Mouse (Mus musculus) neural tube, embryonic 15.5 days (tissue): ENCODE measurements around the gene Fbxo41. TPM values are rescaled to one million over a fixed set of nuclear protein-coding genes. Genes with fewer than 3 reads are reported as not detected.

Experiments
- ATAC-seq: fragments of 200-750 bp; cut with Nextera tagmentation; 2 replicates; pipeline ENCODE4 v1.8.0; 2017; ENCODE audit warnings: mild to moderate bottlenecking, moderate TSS enrichment, moderate library complexity; ENCODE audit not compliant: low FRiP score
- H3K27ac ChIP-seq: fragments of 300-500 bp; sonication (generic); replicated peaks from 2 replicates; pipeline ENCODE4 v1.5.1; 2015; ENCODE audit warnings: mild to moderate bottlenecking, inconsistent platforms
- H3K27me3 ChIP-seq: fragments of 300-500 bp; sonication (generic); replicated peaks from 2 replicates; pipeline ENCODE4 v1.6.1; 2015; ENCODE audit warnings: inconsistent platforms
- H3K36me3 ChIP-seq: fragments of 300-500 bp; sonication (generic); 2 replicates; pipeline ENCODE4 v1.6.1; 2015; ENCODE audit warnings: inconsistent platforms
- H3K4me1 ChIP-seq: fragments of 300-500 bp; sonication (generic); 2 replicates; pipeline ENCODE4 v1.6.1; 2015; ENCODE audit warnings: inconsistent platforms
- H3K4me2 ChIP-seq: fragments of 300-500 bp; sonication (generic); 2 replicates; pipeline ENCODE4 v1.6.1; 2015; ENCODE audit warnings: inconsistent platforms, mild to moderate bottlenecking, moderate library complexity
- H3K4me3 ChIP-seq: fragments of 300-500 bp; sonication (generic); replicated peaks from 2 replicates; pipeline ENCODE4 v1.5.1; 2015; ENCODE audit warnings: mild to moderate bottlenecking, inconsistent platforms
- H3K9ac ChIP-seq: fragments of 300-500 bp; sonication (generic); replicated peaks from 2 replicates; pipeline ENCODE4 v1.6.1; 2015; ENCODE audit warnings: mild to moderate bottlenecking, inconsistent platforms
- H3K9me3 ChIP-seq: fragments of 300-500 bp; sonication (generic); replicated peaks from 2 replicates; pipeline ENCODE4 v1.6.1; 2016; ENCODE audit warnings: inconsistent platforms
- WGBS: fragments of 180-500 bp; shearing (Covaris S2); methylation state at CpG from one replicate; pipeline ENCODE4 v1.1.7; 2015; ENCODE audit warnings: mixed read lengths; 5-methylcytosine and 5-hydroxymethylcytosine counted together
- polyA plus RNA-seq: library from polyadenylated mRNA; unstranded; fragments of >200 nt; fragmentation: Nextera tagmentation; extraction: Ambion mirVana; gene quantifications from 2 replicates; pipeline ENCODE4 v1.2.1, GENCODE M21; 2015

Fbxo41 gene
- polyA plus RNA-seq, 1 experiment from 2014 or later = 9.5 TPM

- H3K4me1 ChIP-seq = peaks cover 31% of the 10 kb centered on the region
- WGBS = under 1% methylated on average over 87 of the region's 88 CpGs
- ATAC-seq = peak; percentile 9; the same call in 1 of the 2 replicates
- H3K27ac ChIP-seq = no peak overlapping the region
- no peak overlapping the region for H3K9ac ChIP-seq
- H3K4me3 ChIP-seq = peak overlapping the region; percentile 49
- H3K9me3 ChIP-seq = no peaks in the 10 kb centered on the region
- H3K36me3 ChIP-seq = no peaks in the 10 kb centered on the region
- peaks cover 90% of the 10 kb centered on the region for H3K27me3 ChIP-seq
- H3K4me2 ChIP-seq = peak overlapping the region; percentile 84
These were observed 8.7 kb upstream of the Fbxo41 start for GRCm38 (mm10) chr6:85511286-85512055.

- Histone ChIP-seq H3K27ac (no peak overlapping the region), H3K36me3 (no peaks in the 10 kb centered on the region), H3K4me3 (no peak overlapping the region), H3K9me3 (no peaks in the 10 kb centered on the region), H3K4me1 (peaks cover 31% of the 10 kb centered on the region), H3K4me2 (no peak overlapping the region), H3K27me3 (peaks cover 80% of the 10 kb centered on the region), H3K9ac (no peak overlapping the region)
- no peak for ATAC-seq
- 3% methylated on average over 6 of the region's 6 CpGs for WGBS
These were observed 7.7 kb upstream of the Fbxo41 start for GRCm38 (mm10) chr6:85510476-85510875.

- H3K4me3 ChIP-seq = no peak overlapping the region
- 52% methylated on average over 5 of the region's 5 CpGs for WGBS
- H3K27me3 ChIP-seq = peaks cover 63% of the 10 kb centered on the region
- H3K9me3 ChIP-seq = no peaks in the 10 kb centered on the region
- H3K27ac ChIP-seq = no peak overlapping the region
- ATAC-seq = no peak
- peaks cover 26% of the 10 kb centered on the region for H3K4me1 ChIP-seq
- H3K9ac ChIP-seq = no peak overlapping the region
- H3K4me2 ChIP-seq = no peak overlapping the region
- no peaks in the 10 kb centered on the region for H3K36me3 ChIP-seq
These were observed 5.8 kb upstream of the Fbxo41 start for GRCm38 (mm10) chr6:85508602-85509001.

DNA sequence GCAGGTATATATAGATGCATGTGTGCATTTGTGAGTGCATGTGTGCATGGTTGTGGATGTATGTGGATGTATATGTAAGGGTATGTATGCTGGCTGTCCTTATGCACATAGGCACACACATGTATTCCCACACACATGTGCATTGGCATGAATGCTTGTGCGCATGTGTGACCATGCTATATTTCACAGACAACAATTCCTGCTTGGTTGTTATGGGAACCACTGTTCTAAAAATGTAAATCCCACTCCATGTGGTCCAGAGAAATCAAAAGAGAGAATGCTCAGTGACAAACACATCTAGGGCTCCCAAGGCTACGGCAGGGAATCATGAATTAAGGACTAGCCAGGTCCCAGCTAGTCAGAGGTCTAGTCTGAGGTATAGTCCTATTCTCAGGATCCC, 2.1 kb upstream of the Fbxo41 start:
- Histone ChIP-seq H3K4me3 (no peak overlapping the region), H3K9ac (no peak overlapping the region), H3K4me2 (no peak overlapping the region), H3K9me3 (no peaks in the 10 kb centered on the region), H3K4me1 (peaks cover 24% of the 10 kb centered on the region), H3K36me3 (no peaks in the 10 kb centered on the region), H3K27me3 (peaks cover 26% of the 10 kb centered on the region), H3K27ac (no peak overlapping the region)
- 42% methylated on average over 2 of the region's 2 CpGs for WGBS
- no peak for ATAC-seq

DNA sequence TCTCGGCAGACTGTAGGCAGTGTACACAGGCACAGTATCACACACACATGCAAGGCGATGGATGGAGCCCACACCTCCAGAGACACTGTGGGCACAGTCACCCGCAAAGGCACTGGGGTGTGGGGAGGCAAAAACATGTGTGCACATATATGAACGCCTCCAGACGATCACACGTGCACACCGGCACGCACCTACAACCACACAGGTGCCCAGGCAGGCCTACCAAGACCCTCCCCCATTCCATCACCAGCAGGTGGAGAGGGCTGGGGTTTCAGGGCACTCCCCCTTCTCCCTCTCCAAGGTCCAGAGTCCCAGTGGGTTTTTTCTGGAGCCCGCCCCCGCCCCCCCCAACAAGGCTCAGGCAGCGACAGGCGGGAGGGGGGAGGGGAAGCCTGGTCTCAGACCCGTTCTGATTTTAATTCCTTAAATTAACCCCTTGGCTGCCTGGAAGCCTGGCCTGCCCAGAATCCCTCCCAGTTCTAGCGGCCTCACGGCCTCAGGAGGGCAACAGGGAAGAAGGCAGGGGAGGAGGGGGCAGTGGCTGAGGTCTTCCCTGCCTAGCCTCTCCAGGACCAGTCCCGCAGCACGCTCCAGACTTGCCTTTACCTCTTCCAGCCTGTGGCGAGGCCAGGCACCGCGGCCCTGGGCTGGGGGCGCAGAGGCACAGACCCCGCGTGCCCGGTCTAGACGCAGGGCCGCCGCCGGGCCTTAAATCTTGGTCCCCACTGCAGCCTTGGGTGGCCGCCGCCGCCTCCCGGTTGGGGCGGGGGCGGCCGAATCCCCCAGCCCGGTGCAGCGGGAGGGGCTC, 487 bp downstream of the Fbxo41 start:
- peak overlapping the region; percentile 87 for H3K27ac ChIP-seq
- WGBS = under 1% methylated on average over 37 of the region's 37 CpGs
- peak overlapping the region; percentile 86 for H3K9ac ChIP-seq
- peak overlapping the region; percentile 82 for H3K4me3 ChIP-seq
- H3K4me2 ChIP-seq = peak overlapping the region; percentile 71
- no peaks in the 10 kb centered on the region for H3K9me3 ChIP-seq
- peak; percentile 80 for ATAC-seq
- H3K27me3 ChIP-seq = 0 out of 2 replicates have a peak, but pooled peaks cover 4% of the 10 kb centered on the region
- H3K36me3 ChIP-seq = no peaks in the 10 kb centered on the region
- peaks cover 24% of the 10 kb centered on the region for H3K4me1 ChIP-seq

DNA sequence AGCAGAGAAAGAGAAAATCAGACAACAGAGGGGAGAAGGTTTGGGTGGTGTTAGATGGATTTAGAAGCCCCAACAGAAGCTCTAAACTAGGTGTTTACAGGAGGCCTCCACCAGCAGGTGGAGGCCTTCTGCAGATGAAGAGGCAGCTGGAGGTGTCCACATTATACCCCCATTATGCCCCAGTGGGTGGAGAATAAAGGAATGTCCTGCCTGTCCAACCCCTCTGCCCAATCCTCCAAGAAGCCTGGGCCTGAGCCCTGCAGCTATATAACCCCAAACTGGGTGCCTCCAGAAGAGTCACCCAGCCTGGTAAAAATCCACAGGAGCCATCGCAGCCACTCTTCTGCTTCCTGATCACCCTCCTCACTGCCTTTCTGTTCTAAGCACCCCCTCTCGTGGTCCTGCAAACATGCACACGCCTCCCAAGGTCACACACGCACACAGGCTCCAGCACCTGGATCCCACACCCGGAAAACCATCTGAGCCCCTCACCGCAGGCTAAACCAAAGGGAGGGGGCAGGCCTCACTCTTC, 1.2 kb downstream of the Fbxo41 start:
- Histone ChIP-seq H3K27ac (peak overlapping the region; percentile 87), H3K9me3 (no peaks in the 10 kb centered on the region), H3K4me3 (peak overlapping the region; percentile 82), H3K27me3 (0 out of 2 replicates have a peak, but pooled peaks cover 2% of the 10 kb centered on the region), H3K36me3 (no peaks in the 10 kb centered on the region), H3K4me1 (peaks cover 24% of the 10 kb centered on the region), H3K4me2 (peak overlapping the region; percentile 71), H3K9ac (peak overlapping the region; percentile 86)
- WGBS = 10% methylated on average over 6 of the region's 6 CpGs
- ATAC-seq = 0 out of 2 replicates have a peak, but pooled peaks have one; percentile 6

DNA sequence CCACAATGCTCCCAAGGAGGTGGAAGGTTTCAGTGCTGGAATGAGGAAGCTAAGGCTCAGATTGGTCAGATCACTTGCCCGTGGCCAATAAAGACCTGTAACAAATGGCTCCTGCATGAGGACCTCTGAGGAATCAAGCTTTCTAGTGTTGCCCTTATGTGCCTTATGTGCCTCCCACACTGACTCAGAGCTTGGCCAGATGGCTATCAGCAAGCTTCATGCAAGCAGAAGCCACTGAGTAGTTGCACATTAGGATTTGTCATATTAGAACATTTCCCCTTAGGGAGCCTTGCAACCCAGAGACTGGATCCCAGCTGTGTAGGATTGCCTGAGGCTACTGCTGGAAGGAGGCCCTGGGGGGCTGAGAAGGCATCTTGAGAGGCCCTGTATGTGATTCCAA, 2.4 kb downstream of the Fbxo41 start:
- Histone ChIP-seq H3K27ac (no peak overlapping the region), H3K36me3 (no peaks in the 10 kb centered on the region), H3K4me2 (no peak overlapping the region), H3K27me3 (0 out of 2 replicates have a peak, but pooled peaks cover 5% of the 10 kb centered on the region), H3K4me1 (peaks cover 24% of the 10 kb centered on the region), H3K9me3 (no peaks in the 10 kb centered on the region), H3K4me3 (0 out of 2 replicates have a peak overlapping the region, but pooled peaks have one; percentile 4), H3K9ac (no peak overlapping the region)
- no peak for ATAC-seq
- 72% methylated on average over 1 of the region's 1 CpGs for WGBS

DNA sequence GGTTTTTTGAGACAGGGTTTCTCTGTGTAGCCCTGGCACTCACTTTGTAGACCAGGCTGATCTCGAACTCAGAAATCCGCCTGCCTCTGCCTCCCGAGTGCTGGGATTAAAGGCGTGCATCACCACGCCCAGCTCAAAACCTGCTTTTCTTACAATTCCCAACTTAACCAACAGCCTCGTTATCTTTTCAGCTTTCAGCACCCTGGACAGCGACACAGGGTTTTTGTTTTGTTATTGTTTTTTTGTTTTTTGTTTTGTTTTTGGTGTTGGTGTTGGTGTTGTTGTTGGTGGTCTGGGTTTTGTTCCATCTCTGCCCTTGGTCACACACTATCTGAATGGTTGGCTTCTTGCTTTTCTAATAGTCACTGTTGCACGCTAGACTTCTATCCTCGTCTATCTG, 4.6 kb downstream of the Fbxo41 start:
- WGBS = 69% methylated on average over 9 of the region's 9 CpGs
- no peaks in the 10 kb centered on the region for H3K9me3 ChIP-seq
- H3K27ac ChIP-seq = no peak overlapping the region
- no peaks in the 10 kb centered on the region for H3K36me3 ChIP-seq
- no peak overlapping the region for H3K4me2 ChIP-seq
- no peak for ATAC-seq
- no peak overlapping the region for H3K4me3 ChIP-seq
- no peak overlapping the region for H3K9ac ChIP-seq
- 0 out of 2 replicates have a peak, but pooled peaks cover 3% of the 10 kb centered on the region for H3K27me3 ChIP-seq
- peaks cover 18% of the 10 kb centered on the region for H3K4me1 ChIP-seq

DNA sequence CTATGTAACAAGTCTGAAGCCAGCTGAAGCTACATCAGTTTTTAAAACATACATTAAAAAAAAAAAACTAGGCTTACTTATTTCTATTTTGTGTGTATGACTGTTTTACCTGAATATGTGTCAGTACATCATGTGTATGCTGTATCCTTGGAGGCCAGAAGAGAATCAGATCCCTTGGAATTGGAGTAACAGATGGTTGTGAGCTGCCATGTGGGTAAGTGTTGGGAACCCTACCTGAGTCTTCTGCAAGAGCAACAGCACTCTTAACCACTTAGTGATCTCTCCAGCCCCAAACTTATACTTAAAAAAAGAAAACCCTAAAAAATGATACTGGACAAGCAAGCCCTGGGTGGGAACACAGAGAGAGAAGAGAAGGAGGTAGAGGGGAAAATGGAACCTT, 5.8 kb downstream of the Fbxo41 start:
- no peak overlapping the region for H3K27ac ChIP-seq

DNA sequence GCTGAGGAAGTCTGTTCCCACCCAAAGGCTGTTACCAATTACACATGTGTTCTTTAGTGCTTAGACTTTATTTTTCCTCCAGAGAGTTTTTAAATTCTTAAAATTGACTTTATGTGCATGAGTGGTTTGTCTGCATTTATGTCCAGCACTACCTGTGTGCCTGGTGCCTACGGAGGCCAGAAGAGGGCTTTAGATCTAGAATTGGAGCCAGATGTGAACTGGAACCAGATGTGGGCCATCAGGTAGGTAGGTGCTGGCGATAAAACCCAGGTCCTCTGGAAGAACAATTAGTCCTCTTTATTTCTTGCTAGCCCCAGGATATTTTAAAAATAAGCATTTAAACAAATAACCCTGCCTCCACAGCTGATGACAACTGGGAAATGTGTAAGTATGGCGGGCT, 11.2 kb downstream of the Fbxo41 start:
- no peak for ATAC-seq
- Histone ChIP-seq H3K9me3 (no peaks in the 10 kb centered on the region), H3K4me1 (no peaks in the 10 kb centered on the region), H3K4me2 (no peak overlapping the region), H3K9ac (no peak overlapping the region), H3K36me3 (no peaks in the 10 kb centered on the region), H3K27me3 (peaks cover 11% of the 10 kb centered on the region), H3K4me3 (no peak overlapping the region), H3K27ac (no peak overlapping the region)
- 87% methylated on average over 3 of the region's 3 CpGs for WGBS

More for the DNA sequence above, 5.8 kb downstream of the Fbxo41 start:
- Histone ChIP-seq H3K4me3 (no peak overlapping the region), H3K9ac (no peak overlapping the region), H3K36me3 (no peaks in the 10 kb centered on the region), H3K4me1 (peaks cover 11% of the 10 kb centered on the region), H3K9me3 (no peaks in the 10 kb centered on the region), H3K27me3 (0 out of 2 replicates have a peak, but pooled peaks cover 3% of the 10 kb centered on the region), H3K4me2 (no peak overlapping the region)
- no peak for ATAC-seq

- Histone ChIP-seq H3K36me3 (no peaks in the 10 kb centered on the region), H3K4me3 (no peak overlapping the region), H3K27me3 (peaks cover 22% of the 10 kb centered on the region), H3K4me2 (no peak overlapping the region), H3K9ac (no peak overlapping the region), H3K9me3 (no peaks in the 10 kb centered on the region), H3K27ac (no peak overlapping the region), H3K4me1 (no peaks in the 10 kb centered on the region)
- no peak for ATAC-seq
- WGBS = 91% methylated on average over 4 of the region's 4 CpGs
These were observed 12.5 kb downstream of the Fbxo41 start for GRCm38 (mm10) chr6:85490252-85490651.
